Mouse (Mus musculus) urinary bladder, postnatal 14 days (tissue): ENCODE data around the gene Slc38a7.
"Not testable (repeated sequence)": the region's sequence is repeated elsewhere in the genome, so short reads cannot be mapped to it uniquely, and the experiment has no call there.

Experiments
- DNase-seq: peaks from one replicate; pipeline ENCODE4 v3.0.0; 2021; ENCODE audit warnings: low spot score

Gene Slc38a7

GRCm38 (mm10) chr8:95807331-95807843 is 46.0 kb downstream of the Slc38a7 start, which contains the start of gene Cnot1:
Cnot1 (minus strand) TSS chr8:95807464.
- peak; percentile 95 for DNase-seq

GRCm38 (mm10) chr8:95806461-95807191 is 46.7 kb downstream of the Slc38a7 start:
- DNase-seq = peak; percentile 41

GRCm38 (mm10) chr8:95805482-95805881 is 47.9 kb downstream of the Slc38a7 start:
- DNase-seq = no peak

DNA sequence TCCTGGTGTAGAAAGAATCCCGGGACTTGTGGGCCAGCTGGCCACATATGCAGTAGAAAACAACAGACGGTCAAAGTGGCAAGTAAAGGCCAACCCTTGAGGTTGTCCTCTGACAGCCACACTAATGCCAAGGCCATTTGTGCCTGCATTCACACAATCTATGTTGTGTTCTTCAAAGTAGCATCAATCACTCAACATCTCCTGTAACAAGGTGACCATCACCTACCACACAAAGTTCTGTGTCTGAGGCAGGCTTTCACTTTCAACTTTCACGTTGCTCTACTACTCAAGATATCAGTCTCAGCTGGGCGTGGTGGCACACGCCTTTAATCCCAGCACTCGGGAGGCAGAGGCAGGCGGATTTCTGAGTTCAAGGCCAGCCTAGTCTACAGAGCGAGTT is 51.1 kb downstream of the Slc38a7 start:
- DNase-seq = no peak

- no peak for DNase-seq
Observed at GRCm38 (mm10) chr8:95801476-95802064, 51.8 kb downstream of the Slc38a7 start.

DNA sequence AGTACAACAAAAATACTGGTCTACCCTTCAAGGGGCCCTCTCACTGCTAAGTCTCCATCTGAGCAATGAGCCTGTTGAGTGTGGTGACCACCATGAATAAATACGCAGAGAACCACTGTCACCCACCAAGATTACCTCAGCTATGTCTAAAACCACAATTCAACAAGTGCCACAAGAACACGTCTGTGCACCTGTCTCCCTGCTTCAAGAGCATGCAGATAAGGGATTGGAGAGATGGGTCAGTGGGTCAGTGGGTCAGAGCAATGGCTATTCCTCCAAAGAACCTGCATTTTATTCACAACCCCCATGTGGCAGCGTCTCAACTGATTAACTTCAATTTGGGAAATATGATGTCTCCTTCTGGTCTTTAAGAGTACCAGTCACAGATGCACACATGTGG is 53.0 kb downstream of the Slc38a7 start:
- DNase-seq = no peak

- DNase-seq = no peak
Observed at GRCm38 (mm10) chr8:95799891-95800290, 53.4 kb downstream of the Slc38a7 start.

- DNase-seq = no peak
Observed at GRCm38 (mm10) chr8:95799117-95799516, 54.2 kb downstream of the Slc38a7 start.

DNA sequence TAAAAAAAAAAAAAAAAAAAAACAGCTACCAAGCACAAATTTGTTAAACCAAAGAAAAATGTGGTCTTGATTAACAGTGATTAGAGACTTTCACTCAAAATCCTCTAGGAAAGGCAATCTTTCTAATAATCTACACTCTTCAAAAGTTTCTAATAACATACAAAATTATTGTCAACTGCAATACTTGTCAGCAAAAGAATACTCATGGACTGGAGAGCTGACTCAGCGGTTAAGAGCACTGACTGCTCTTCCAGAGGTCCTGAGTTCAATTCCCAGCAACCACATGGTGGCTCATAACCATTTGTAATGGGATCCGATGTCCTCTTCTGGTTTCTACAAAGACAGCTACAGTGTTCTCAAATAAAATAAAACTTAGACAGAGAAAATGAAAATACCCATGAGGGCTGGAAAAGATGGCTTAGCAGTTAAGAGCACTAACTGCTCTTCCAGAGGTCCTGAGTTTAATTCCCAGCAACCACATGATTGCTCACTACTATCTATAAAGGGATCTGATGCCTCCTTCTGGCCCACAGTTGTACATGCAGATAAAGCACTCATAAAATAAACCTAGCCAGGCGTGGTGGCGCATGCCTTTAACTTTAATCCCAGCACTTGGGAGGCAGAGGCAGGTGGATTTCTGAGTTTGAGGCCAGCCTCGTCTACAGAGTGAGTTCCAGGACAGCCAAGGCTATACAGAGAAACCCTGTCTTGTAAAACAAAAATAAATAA is 57.8 kb downstream of the Slc38a7 start:
- not testable (repeated sequence) for DNase-seq
